Mouse (Mus musculus) MEL (cell line): ENCODE measurements around the gene P2ry4. TPM values are rescaled to one million over a fixed set of nuclear protein-coding genes. Genes with fewer than 3 reads are reported as not detected.

Experiments used
- DNase-seq: peaks from one replicate; pipeline ENCODE4 v3.0.0; 2011; ENCODE audit warnings: low read depth, low spot score
- H3K27ac ChIP-seq: 2 replicates; pipeline ENCODE4 v1.5.1; 2012; ENCODE audit warnings: low read depth, mild to moderate bottlenecking, control low read depth, low read length, moderate library complexity; ENCODE audit not compliant: control insufficient read depth
- H3K27me3 ChIP-seq, 2 experiments: fragments of 150-350 bp in 1 of 2; sonication (generic) in 1 of 2; 2 replicates each; pipeline ENCODE4 v1.6.1; 2012; ENCODE audit warnings: low read length in 2 of 2, mild to moderate bottlenecking in 2 of 2, improper control_type of control experiment in 1 of 2, moderate library complexity in 1 of 2; ENCODE audit not compliant: insufficient read depth in 2 of 2, control insufficient read depth in 1 of 2
- H3K36me3 ChIP-seq, 2 experiments: 2 replicates each; pipeline ENCODE4 v1.6.1; 2012 to 2014; ENCODE audit warnings: low read length in 2 of 2, improper control_type of control experiment in 1 of 2, inconsistent platforms in 1 of 2, mild to moderate bottlenecking in 1 of 2; ENCODE audit not compliant: insufficient read depth in 2 of 2, control insufficient read depth in 1 of 2
- H3K4me1 ChIP-seq, 2 experiments: fragments of 150-350 bp in 1 of 2; sonication (generic) in 1 of 2; 2 replicates each; pipeline ENCODE4 v1.6.1; 2012; ENCODE audit warnings: low read length in 2 of 2, improper control_type of control experiment in 1 of 2, mild to moderate bottlenecking in 1 of 2; ENCODE audit not compliant: insufficient read depth in 2 of 2, control insufficient read depth in 1 of 2
- H3K4me3 ChIP-seq, 2 experiments: fragments of 150-350 bp in 1 of 2; sonication (generic) in 1 of 2; 2 replicates each; pipeline ENCODE4 v1.5.1; 2012; ENCODE audit warnings: low read depth in 2 of 2, low read length in 2 of 2, mild to moderate bottlenecking in 2 of 2, moderate library complexity in 2 of 2, control low read depth in 1 of 2, improper control_type of control experiment in 1 of 2; ENCODE audit not compliant: control insufficient read depth in 1 of 2, insufficient read depth in 1 of 2
- H3K79me2 ChIP-seq: 2 replicates; pipeline ENCODE4 v1.6.1; 2012; ENCODE audit warnings: mild to moderate bottlenecking, low read length, moderate library complexity; ENCODE audit not compliant: control insufficient read depth, poor library complexity, insufficient read depth
- H3K9ac ChIP-seq: 2 replicates; pipeline ENCODE4 v1.6.1; 2012; ENCODE audit warnings: low read depth, mild to moderate bottlenecking, control low read depth, low read length, moderate library complexity; ENCODE audit not compliant: control insufficient read depth, poor library complexity, severe bottlenecking
- H3K9me3 ChIP-seq: fragments of 150-350 bp; sonication (generic); replicated peaks from 2 replicates; pipeline ENCODE4 v1.6.1; 2012; ENCODE audit warnings: mild to moderate bottlenecking, low read length, improper control_type of control experiment, moderate library complexity; ENCODE audit not compliant: insufficient read depth
- BHLHE40 ChIP-seq: IDR thresholded peaks from 2 replicates; pipeline ENCODE4 v1.6.1; 2012; ENCODE audit warnings: low read depth, mild to moderate bottlenecking, inconsistent platforms, low read length, improper control_type of control experiment, borderline replicate concordance
- CHD1 ChIP-seq: IDR thresholded peaks from 2 replicates; pipeline ENCODE4 v1.6.1; 2012; ENCODE audit warnings: low read depth, mild to moderate bottlenecking, inconsistent platforms, low read length, improper control_type of control experiment
- CTCF ChIP-seq, 3 experiments: IDR thresholded peaks in 2 of 3; conservative IDR thresholded peaks in 1 of 3; 2 replicates each; pipeline ENCODE4 v1.5.1; 2011 to 2012; ENCODE audit warnings: low read length in 3 of 3, low read depth in 2 of 3, mild to moderate bottlenecking in 2 of 3, improper control_type of control experiment in 1 of 3, inconsistent platforms in 1 of 3, mixed read lengths in 1 of 3, moderate library complexity in 1 of 3; ENCODE audit not compliant: control insufficient read depth in 1 of 3, insufficient read depth in 1 of 3, poor library complexity in 1 of 3, severe bottlenecking in 1 of 3
- E2F4 ChIP-seq: IDR thresholded peaks from 2 replicates; pipeline ENCODE4 v1.6.1; 2011; ENCODE audit warnings: low read depth, low read length, improper control_type of control experiment, borderline replicate concordance
- ELF1 ChIP-seq: IDR thresholded peaks from 2 replicates; pipeline ENCODE4 v1.6.1; 2014; ENCODE audit warnings: low read depth, mild to moderate bottlenecking, inconsistent platforms, low read length, improper control_type of control experiment, moderate library complexity
- ETS1 ChIP-seq: IDR thresholded peaks from 2 replicates; pipeline ENCODE4 v1.6.1; 2012; ENCODE audit warnings: low read depth, mild to moderate bottlenecking, inconsistent platforms, low read length, improper control_type of control experiment, moderate library complexity
- GATA1 ChIP-seq: IDR thresholded peaks from 2 replicates; pipeline ENCODE4 v1.6.1; 2011; ENCODE audit warnings: low read depth, low read length, improper control_type of control experiment
- HCFC1 ChIP-seq: IDR thresholded peaks from 2 replicates; pipeline ENCODE4 v1.6.1; 2012; ENCODE audit warnings: low read depth, mild to moderate bottlenecking, inconsistent platforms, low read length, improper control_type of control experiment, moderate library complexity
- JUND ChIP-seq: IDR thresholded peaks from 2 replicates; pipeline ENCODE4 v1.6.1; 2011; ENCODE audit warnings: low read depth, mild to moderate bottlenecking, improper control_type of control experiment, low read length
- MAFK ChIP-seq: IDR thresholded peaks from 2 replicates; pipeline ENCODE4 v1.6.1; 2011; ENCODE audit warnings: low read depth, mild to moderate bottlenecking, low read length, improper control_type of control experiment, borderline replicate concordance
- MAX ChIP-seq: IDR thresholded peaks from 2 replicates; pipeline ENCODE4 v1.6.1; 2011; ENCODE audit warnings: low read length, improper control_type of control experiment
- MXI1 ChIP-seq: IDR thresholded peaks from 2 replicates; pipeline ENCODE4 v1.6.1; 2011; ENCODE audit warnings: mild to moderate bottlenecking, low read depth, low read length, improper control_type of control experiment
- MYB ChIP-seq: IDR thresholded peaks from 2 replicates; pipeline ENCODE4 v1.6.1; 2011; ENCODE audit warnings: mild to moderate bottlenecking, low read depth, low read length, improper control_type of control experiment
- NELFE ChIP-seq: IDR thresholded peaks from 2 replicates; pipeline ENCODE4 v1.6.1; 2011; ENCODE audit warnings: low read depth, low read length, improper control_type of control experiment
- NRF1 ChIP-seq: IDR thresholded peaks from 2 replicates; pipeline ENCODE4 v1.6.1; 2014; ENCODE audit warnings: low read depth, mild to moderate bottlenecking, inconsistent platforms, low read length, improper control_type of control experiment, moderate library complexity; ENCODE audit not compliant: poor library complexity, insufficient read depth, severe bottlenecking
- POLR2A ChIP-seq, 2 experiments: IDR thresholded peaks; 2 replicates each; pipeline ENCODE4 v1.6.1; 2011 to 2012; ENCODE audit warnings: low read length in 2 of 2, mild to moderate bottlenecking in 2 of 2, control low read depth in 1 of 2, improper control_type of control experiment in 1 of 2, low read depth in 1 of 2, moderate library complexity in 1 of 2; ENCODE audit not compliant: control insufficient read depth in 1 of 2, insufficient read depth in 1 of 2, poor library complexity in 1 of 2
- POLR2AphosphoS2 ChIP-seq: IDR thresholded peaks from 2 replicates; pipeline ENCODE4 v1.6.1; 2011; ENCODE audit warnings: low read length, improper control_type of control experiment
- POLR2AphosphoS5 ChIP-seq: IDR thresholded peaks from 2 replicates; pipeline ENCODE4 v1.6.1; 2012; ENCODE audit warnings: low read depth, borderline replicate concordance, mild to moderate bottlenecking, inconsistent platforms, low read length, moderate library complexity, mixed read lengths
- RAD21 ChIP-seq: IDR thresholded peaks from 2 replicates; pipeline ENCODE4 v1.6.1; 2011; ENCODE audit warnings: mild to moderate bottlenecking, low read depth, low read length, improper control_type of control experiment
- RCOR1 ChIP-seq: IDR thresholded peaks from 2 replicates; pipeline ENCODE4 v1.6.1; 2012; ENCODE audit warnings: low read depth, mild to moderate bottlenecking, inconsistent platforms, low read length, improper control_type of control experiment
- SIN3A ChIP-seq: IDR thresholded peaks from 2 replicates; pipeline ENCODE4 v1.6.1; 2012; ENCODE audit warnings: low read length, improper control_type of control experiment, inconsistent platforms
- TBP ChIP-seq: IDR thresholded peaks from 2 replicates; pipeline ENCODE4 v1.8.0; 2011; ENCODE audit warnings: low read depth, low read length, improper control_type of control experiment
- TCF12 ChIP-seq: IDR thresholded peaks from 2 replicates; pipeline ENCODE4 v1.6.1; 2014; ENCODE audit warnings: low read depth, mild to moderate bottlenecking, inconsistent platforms, low read length, improper control_type of control experiment, moderate library complexity
- UBTF ChIP-seq: IDR thresholded peaks from 2 replicates; pipeline ENCODE4 v1.6.1; 2012; ENCODE audit warnings: low read depth, mild to moderate bottlenecking, inconsistent platforms, low read length, improper control_type of control experiment, moderate library complexity, borderline replicate concordance; ENCODE audit not compliant: insufficient read depth
- USF2 ChIP-seq, 2 experiments: IDR thresholded peaks; 2 replicates each; pipeline ENCODE4 v1.6.1; 2011 to 2012; ENCODE audit warnings: improper control_type of control experiment in 2 of 2, low read length in 2 of 2, borderline replicate concordance in 1 of 2, inconsistent platforms in 1 of 2, low read depth in 1 of 2, mild to moderate bottlenecking in 1 of 2; ENCODE audit not compliant: insufficient read depth in 1 of 2
- polyA plus RNA-seq, 2 experiments: library from polyadenylated mRNA; stranded (reverse) in 1 of 2; unstranded in 1 of 2; fragments of >175 nt in 1 of 2; fragments of >200 nt in 1 of 2; gene quantifications; 2 replicates each; pipeline versions ENCODE4 v1.2.1 to v1.2.4; 2012; ENCODE audit warnings: low replicate concordance in 2 of 2, low read depth in 1 of 2; ENCODE audit not compliant: insufficient read length in 2 of 2, insufficient read depth in 1 of 2, missing spikeins in 1 of 2
- total RNA-seq: library from RNA; depleted of rRNA; stranded (reverse); fragments of 300-350 nt; gene quantifications from 2 replicates; pipeline ENCODE4 v1.2.3, GENCODE M21; 2012

Gene P2ry4
- total and polyA plus RNA-seq, 3 experiments = not detected

- Histone ChIP-seq H3K27me3 (no peaks in the 10 kb centered on the region), H3K79me2 (peaks cover 34% of the 10 kb centered on the region), H3K9ac (peak within 1 kb of the TSS; percentile 97), H3K36me3 (peaks cover 0 to 13% of the 10 kb centered on the region in 2 experiments), H3K27ac (peak within 1 kb of the TSS; percentile 95), H3K4me3 (peak within 1 kb of the TSS; percentile 86 to 95), H3K9me3 (no peaks in the 10 kb centered on the region), H3K4me1 (peaks cover 3 to 5% of the 10 kb centered on the region in 2 experiments)
- no peak for DNase-seq
- no peak for TF ChIP-seq SIN3A
- TF ChIP-seq E2F4 = no peak
- no peak for TF ChIP-seq GATA1
- TF ChIP-seq CTCF (IDR thresholded peaks at IDR 0.05 in 2 of 3, conservative IDR thresholded peaks at IDR 0.05 in 1 of 3; ENCODE audit: control insufficient read depth in 1 of 3, insufficient read depth in 1 of 3, low read depth in 2 of 3, low read length in 3 of 3, poor library complexity in 1 of 3, severe bottlenecking in 1 of 3) = no peak
- no peak for TF ChIP-seq NRF1
- no peak for TF ChIP-seq MAFK
- no peak for TF ChIP-seq RCOR1
- no peak for TF ChIP-seq UBTF
- TF ChIP-seq HCFC1 = no peak
- no peak for TF ChIP-seq CHD1
- TF ChIP-seq MAX = no peak
- no peak for TF ChIP-seq USF2 (IDR thresholded peaks at IDR 0.05; ENCODE audit: borderline replicate concordance in 1 of 2, insufficient read depth in 1 of 2, low read depth in 1 of 2, low read length in 2 of 2)
These were observed 30.8 kb upstream of the P2ry4 start, which contains the start of gene Kif4 for GRCm38 (mm10) chrX:100625546-100625801. Gene Kif4, plus strand, starts transcription at chrX:100625737.

GRCm38 (mm10) chrX:100625146-100625545 lies 30.5 kb upstream of the P2ry4 start:
- H3K9me3 ChIP-seq = no peaks in the 10 kb centered on the region
- DNase-seq = peak; percentile 22
- peaks cover 0 to 13% of the 10 kb centered on the region in 2 experiments for H3K36me3 ChIP-seq
- TF ChIP-seq BHLHE40 (no peak), TBP (no peak), RAD21 (no peak), CTCF (IDR thresholded peaks at IDR 0.05 in 2 of 3, conservative IDR thresholded peaks at IDR 0.05 in 1 of 3; ENCODE audit: control insufficient read depth in 1 of 3, insufficient read depth in 1 of 3, low read depth in 2 of 3, low read length in 3 of 3, poor library complexity in 1 of 3, severe bottlenecking in 1 of 3) (no peak), POLR2A (IDR thresholded peaks at IDR 0.05; ENCODE audit: control insufficient read depth in 1 of 2, insufficient read depth in 1 of 2, low read depth in 1 of 2, low read length in 2 of 2, poor library complexity in 1 of 2) (no peak)
- peaks cover 34% of the 10 kb centered on the region for H3K79me2 ChIP-seq
- peak overlapping the region; percentile 84 for H3K9ac ChIP-seq
- no peak overlapping the region for H3K27ac ChIP-seq
- H3K27me3 ChIP-seq = no peaks in the 10 kb centered on the region
- peaks cover 3 to 5% of the 10 kb centered on the region in 2 experiments for H3K4me1 ChIP-seq
- peak overlapping the region; percentile 86 to 92 for H3K4me3 ChIP-seq

DNA sequence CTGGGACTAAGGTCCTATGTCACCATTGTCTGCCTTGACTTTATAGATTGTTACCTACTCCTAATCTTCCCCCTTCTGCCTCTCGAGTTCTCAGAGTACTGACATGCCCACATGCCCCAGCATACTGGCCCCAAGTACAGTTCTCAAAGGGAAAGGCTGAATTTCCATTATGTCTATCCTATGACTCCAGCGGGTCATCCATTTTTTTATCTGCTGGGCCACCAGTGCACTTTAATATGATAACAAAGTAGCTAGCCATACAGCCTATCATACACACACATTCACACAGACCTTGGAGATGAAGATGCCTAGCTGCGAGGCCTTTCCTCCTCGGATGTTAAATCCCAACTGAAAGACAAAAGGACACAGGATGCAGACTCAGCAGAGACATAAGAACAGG lies 29.6 kb upstream of the P2ry4 start:
- no peaks in the 10 kb centered on the region for H3K27me3 ChIP-seq
- peaks cover 30% of the 10 kb centered on the region for H3K79me2 ChIP-seq
- TF ChIP-seq NELFE (no peak), POLR2AphosphoS5 (no peak), POLR2AphosphoS2 (no peak), POLR2A (IDR thresholded peaks at IDR 0.05; ENCODE audit: control insufficient read depth in 1 of 2, insufficient read depth in 1 of 2, low read depth in 1 of 2, low read length in 2 of 2, poor library complexity in 1 of 2) (no peak), MAX (no peak), RCOR1 (no peak), MYB (no peak), CHD1 (no peak), MXI1 (no peak), ELF1 (no peak), USF2 (IDR thresholded peaks at IDR 0.05; ENCODE audit: borderline replicate concordance in 1 of 2, insufficient read depth in 1 of 2, low read depth in 1 of 2, low read length in 2 of 2) (no peak), JUND (no peak), SIN3A (no peak), ETS1 (no peak), E2F4 (no peak), NRF1 (no peak), TCF12 (no peak)
- TF ChIP-seq, all 39 proteins: peak for 0
- DNase-seq = no peak
- Histone ChIP-seq H3K4me1 (peaks cover 3 to 5% of the 10 kb centered on the region in 2 experiments), H3K36me3 (peaks cover 0 to 13% of the 10 kb centered on the region in 2 experiments), H3K27ac (no peak overlapping the region), H3K4me3 (no peak overlapping the region), H3K9ac (no peak overlapping the region), H3K9me3 (no peaks in the 10 kb centered on the region)
